Mouse (Mus musculus) lung, adult 2 months (tissue): ENCODE results near the gene Prelp.

Source experiments
- CTCF ChIP-seq: fragments of 200-500 bp; IDR thresholded peaks from 2 replicates; pipeline ENCODE4 v1.5.1; 2011; ENCODE audit warnings: mild to moderate bottlenecking, low read length, control low read depth; ENCODE audit not compliant: insufficient read depth
- POLR2A ChIP-seq: fragments of 200-500 bp; IDR thresholded peaks from 2 replicates; pipeline ENCODE4 v1.6.1; 2011; ENCODE audit warnings: low read depth, mild to moderate bottlenecking, control low read depth, low read length, borderline replicate concordance; ENCODE audit errors: extremely low read depth

DNA sequence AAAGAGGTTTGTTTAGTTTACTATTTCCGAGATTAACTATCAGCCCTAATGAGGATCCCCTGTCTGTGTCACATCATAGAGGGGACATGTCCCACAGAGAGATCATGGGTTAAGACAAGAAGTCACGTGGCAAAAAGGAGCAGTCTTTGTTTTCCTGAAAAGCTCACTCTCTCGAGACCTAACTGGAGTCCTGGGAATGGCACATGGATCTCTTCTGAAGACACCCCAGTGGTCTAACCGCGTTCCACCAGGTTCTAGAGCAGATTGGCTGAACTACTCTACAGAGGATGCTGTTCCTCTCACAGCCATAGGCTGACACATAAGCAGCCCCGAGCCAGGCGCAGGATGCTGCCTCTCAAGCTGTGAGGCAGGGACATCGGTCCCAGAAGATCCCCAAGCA lies 48.2 kb upstream of the Prelp start:
- TF ChIP-seq CTCF (no peak), POLR2A (no peak)
